Mouse (Mus musculus): ENCODE measurements around the gene Rab38. TPM values are rescaled to one million over a fixed set of nuclear protein-coding genes. Genes with fewer than 3 reads are reported as not detected.

The Rab38 gene
- total RNA-seq (2021): under 1 TPM; 0.40 to 0.56 TPM
- long read RNA-seq, experiment 1, partial matches to known transcripts: 0 of 1 reads
- long read RNA-seq, experiment 1, other reads (novel, unspliced or antisense): 1 of 1 reads
- long read RNA-seq, experiment 2: 0 reads

GRCm38 (mm10) chr7:88429786-88430691, at the start of gene Rab38:
Gene Rab38 (plus strand): TSS chr7:88430273.
- DNase-seq: peak; percentile 11 to 24

- no peak for DNase-seq
Observed at GRCm38 (mm10) chr7:88394568-88394967, 35.5 kb upstream of the Rab38 start.

- DNase-seq: no peak
Observed at GRCm38 (mm10) chr7:88395745-88396144, 34.3 kb upstream of the Rab38 start.

DNA sequence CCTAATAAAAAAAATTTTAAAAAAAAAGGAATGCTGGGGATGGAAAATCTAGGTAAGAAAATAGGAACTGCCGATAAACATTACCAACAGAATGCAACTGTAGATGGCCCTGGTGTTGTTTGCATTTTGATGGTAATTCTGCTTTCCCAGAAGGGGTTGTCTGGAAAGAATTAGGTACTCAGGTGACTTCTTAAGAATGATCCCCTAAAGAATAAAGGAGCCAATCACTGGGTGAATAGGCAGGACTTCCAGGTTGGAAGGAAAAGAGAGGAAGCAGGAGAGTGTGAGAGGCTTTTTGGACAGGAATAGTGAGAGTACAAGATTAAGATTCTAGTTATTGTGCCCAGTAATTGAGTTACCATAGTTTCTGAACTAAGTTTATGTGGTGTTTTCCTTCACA, 24.8 kb upstream of the Rab38 start:
- DNase-seq: no peak

GRCm38 (mm10) chr7:88406466-88406865, 23.6 kb upstream of the Rab38 start:
- no peak for DNase-seq

DNA sequence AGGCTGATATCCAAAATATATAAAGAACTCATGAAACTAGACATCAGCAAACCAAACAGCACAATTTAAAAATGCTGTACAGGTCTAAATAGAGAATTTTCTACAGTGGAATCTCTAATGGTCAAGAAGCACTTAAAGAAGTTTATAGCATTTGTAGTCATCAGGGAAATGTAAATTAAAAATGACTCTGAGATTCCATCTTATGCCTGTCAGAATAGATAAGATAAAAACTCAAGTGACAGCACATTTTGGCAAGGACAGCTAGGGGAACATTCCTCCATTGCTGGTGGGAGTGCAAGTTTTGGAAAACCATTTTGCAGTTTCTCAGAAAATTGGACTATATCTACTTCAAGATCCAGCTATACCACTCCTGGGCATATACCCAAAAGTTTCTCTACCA, 8.3 kb upstream of the Rab38 start:
- no peak for DNase-seq

DNA sequence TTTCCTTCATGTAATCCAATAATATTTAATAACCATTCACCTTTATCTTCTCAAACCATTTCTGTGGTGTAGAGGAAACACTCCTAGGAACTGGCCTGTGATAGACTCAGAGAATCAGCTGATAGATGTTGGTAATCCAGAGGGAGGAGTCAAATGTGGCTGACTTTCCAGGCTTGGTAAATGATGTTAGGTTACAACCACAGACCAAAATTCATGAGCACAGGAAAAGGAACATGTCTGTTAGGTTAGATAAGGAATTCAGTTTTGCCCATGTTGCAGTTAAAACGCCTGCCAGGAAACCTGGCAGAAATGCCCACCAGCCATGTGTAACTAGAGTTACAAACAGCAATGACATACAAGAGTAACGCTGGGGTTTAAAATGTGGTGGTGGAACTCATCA, 6.2 kb upstream of the Rab38 start:
- no peak for DNase-seq

GRCm38 (mm10) chr7:88425744-88426143, 4.3 kb upstream of the Rab38 start:
- DNase-seq: no peak

GRCm38 (mm10) chr7:88427484-88427883, 2.6 kb upstream of the Rab38 start:
- DNase-seq: no peak

GRCm38 (mm10) chr7:88430692-88431084, 615 bp downstream of the Rab38 start:
- DNase-seq: no peak

- DNase-seq: no peak
Observed at GRCm38 (mm10) chr7:88440301-88440700, 10.2 kb downstream of the Rab38 start.

DNA sequence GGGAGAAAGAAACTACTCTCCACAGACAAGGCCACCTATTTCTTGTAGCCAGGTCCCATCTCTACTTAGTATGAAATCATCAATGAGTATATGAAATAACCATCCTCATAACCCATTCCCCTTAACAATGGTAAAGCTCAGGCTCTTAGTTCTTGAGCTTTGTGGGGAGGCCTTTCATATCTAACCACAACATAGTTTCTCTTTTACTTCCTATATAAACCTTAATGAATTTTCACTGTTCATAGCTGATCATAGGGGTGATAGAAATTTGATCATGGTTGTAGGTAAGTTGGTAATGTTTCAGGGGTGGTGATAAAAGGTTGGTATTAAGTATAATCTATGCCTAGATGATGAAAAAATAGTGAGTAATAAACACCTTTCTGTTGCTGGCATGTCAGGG, 12.6 kb downstream of the Rab38 start:
- DNase-seq: no peak

DNA sequence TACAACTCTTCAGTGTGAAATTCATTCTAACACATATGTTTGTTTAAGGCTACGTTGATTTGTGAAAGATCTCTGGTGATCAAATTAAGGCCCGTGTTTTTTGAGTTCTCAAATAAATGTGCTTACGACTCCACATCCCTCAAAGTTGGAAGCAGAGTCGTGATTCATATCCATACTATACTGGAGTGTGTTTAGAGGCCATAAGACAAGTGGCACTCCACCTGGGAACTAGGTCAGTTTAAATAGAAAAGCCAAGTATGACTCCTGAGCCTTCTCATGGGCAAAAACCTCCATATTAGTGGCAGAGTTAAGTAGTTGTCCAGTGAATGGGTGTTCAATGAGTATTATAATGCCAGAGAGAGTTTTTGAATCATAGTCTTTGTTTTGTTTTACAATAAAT, 13.4 kb downstream of the Rab38 start:
- DNase-seq: no peak

GRCm38 (mm10) chr7:88445320-88445903, 15.3 kb downstream of the Rab38 start:
- no peak for DNase-seq

- DNase-seq: no peak
Observed at GRCm38 (mm10) chr7:88453234-88453633, 23.2 kb downstream of the Rab38 start.

DNA sequence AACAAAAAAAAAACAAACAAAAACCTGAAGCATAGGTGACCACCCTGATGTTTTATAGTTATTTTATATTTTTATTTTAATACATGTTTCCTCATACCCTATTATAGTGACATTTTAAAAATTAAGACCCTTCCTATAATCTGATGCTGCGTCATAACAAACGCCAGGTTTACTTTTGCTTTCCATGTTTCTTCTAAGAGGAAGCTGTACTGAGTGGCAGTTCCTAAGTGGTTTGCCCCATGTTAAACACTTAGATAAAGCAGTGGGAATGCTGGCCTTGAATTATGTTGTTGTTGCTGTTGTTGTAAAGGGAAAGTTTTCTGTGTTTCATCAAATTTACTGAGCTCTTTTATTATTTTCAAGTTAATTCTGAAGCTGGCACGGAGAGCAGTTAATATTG, 27.8 kb downstream of the Rab38 start:
- DNase-seq: no peak

GRCm38 (mm10) chr7:88467754-88468153, 37.7 kb downstream of the Rab38 start:
- DNase-seq: no peak

DNA sequence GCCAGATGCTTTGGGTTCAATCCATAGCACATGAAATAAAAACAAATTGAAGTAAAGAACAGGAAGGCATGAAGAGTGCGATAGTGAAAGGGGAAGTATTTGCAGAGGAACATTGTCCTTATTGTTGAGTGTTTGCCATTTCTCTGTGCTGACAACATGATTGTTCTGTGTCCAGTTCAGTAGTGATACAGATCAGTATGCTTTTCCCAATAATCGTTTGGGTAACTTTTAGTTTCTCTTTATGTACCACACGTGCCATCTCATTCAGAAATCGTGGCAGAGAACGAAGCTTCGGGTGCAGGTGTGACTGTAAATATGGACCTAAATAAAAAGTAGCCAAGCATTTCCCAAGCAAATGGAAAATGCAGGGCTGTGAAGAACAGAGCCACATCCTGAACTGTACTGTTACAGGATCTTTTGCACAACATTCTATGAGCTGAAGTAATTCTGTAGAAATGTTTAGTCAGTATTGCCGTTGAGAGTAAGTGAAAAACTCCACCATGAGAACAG, 52.1 kb downstream of the Rab38 start:
- no peak for DNase-seq

- DNase-seq: no peak
Observed at GRCm38 (mm10) chr7:88482628-88483027, 52.6 kb downstream of the Rab38 start.

- no peak for DNase-seq
Observed at GRCm38 (mm10) chr7:88491020-88491419, 60.9 kb downstream of the Rab38 start.

DNA sequence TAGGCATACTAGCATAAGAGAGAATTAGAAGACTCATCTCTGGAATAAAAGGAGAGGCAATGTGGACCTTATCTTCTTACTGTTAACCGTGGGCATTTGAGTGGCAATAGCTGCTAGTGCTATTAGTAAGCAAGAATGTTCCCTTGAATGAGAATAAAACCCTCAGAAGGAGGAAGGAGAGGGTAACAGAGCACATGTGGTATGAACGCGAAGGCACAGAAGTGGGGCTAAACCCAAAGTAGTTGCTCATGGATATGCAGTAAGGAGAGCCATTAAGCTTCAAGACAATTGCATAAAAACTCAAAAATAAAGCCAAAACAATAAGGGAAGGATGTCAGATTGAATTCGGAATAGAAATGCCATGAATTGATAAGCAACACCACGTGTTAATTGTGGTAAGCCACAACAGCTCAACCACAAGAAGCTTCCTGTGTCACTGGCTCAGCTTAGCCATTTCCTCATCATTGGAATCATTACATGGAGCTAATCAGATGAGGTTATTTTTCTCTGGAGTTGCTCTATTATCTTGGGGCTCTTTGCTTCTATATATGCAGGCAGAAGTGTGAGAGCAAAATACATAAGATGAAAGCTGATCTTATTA, 72.2 kb downstream of the Rab38 start:
- no peak for DNase-seq

DNA sequence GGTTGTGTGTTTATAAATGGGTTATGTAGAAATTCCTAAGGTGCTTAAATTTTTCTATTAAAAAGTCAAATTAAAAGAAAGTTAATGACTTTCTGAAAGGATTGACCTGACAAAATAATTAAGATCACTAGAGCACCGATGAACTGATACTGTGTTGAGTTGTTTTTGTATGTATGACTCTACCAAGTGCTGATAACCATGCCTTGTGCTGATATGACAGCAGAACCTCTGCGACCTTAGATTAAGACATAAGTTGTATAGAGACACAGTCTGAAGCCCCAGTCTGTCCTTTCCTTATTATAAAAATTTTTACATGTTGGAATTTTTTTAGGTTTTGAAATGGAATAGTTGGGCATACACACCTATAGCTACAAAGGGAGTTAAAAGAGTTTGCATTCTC, 79.7 kb downstream of the Rab38 start:
- DNase-seq: no peak

DNA sequence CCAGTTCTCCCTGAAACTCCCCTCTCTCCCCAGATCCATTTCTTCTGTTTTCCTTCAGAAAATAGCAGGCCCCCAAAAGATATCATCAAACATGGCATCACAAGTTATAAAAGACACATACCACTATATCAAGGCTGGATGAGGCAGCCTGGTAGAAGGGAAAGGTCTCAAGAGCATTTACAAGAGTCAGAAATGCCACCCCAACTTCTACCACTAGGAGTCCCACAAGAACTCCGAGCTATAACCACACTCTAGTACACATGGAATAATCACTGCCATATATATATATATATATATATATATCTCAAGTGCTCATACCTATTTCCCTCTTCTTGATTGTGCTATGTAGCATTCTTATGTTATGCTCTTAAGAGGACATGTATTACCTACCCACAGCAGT, 92.4 kb downstream of the Rab38 start:
- DNase-seq: no peak
